Mouse (Mus musculus) gastrocnemius, postnatal 10 days (tissue): Measurements from ENCODE around the gene Nr2c2. TPM values are rescaled to one million over a fixed set of nuclear protein-coding genes. Genes with fewer than 3 reads are reported as not detected.
"Not testable (repeated sequence)": the region's sequence is repeated elsewhere in the genome, so short reads cannot be mapped to it uniquely, and the experiment has no call there.

ENCODE experiments used
- DNase-seq: peaks from one replicate; pipeline ENCODE4 v3.0.0; 2021; ENCODE audit warnings: mixed read lengths
- long read RNA-seq, 2 experiments: library from polyadenylated mRNA; stranded (forward); transcript quantifications; one replicate each; pipeline ENCODE4 v2.0.0; 2021
- total RNA-seq, 2 experiments: library from RNA; stranded (reverse); gene quantifications; 2 replicates each; pipeline ENCODE4 v1.2.3; 2021

Nr2c2 gene
- total RNA-seq, result 10 to 100 TPM; 27.5 to 32.6 TPM
- long read RNA-seq, experiment 1, full-length matches to known transcripts, result 1 of 14 reads
- long read RNA-seq, experiment 1, partial matches to known transcripts, result 2 of 14 reads
- long read RNA-seq, experiment 1, other reads (novel, unspliced or antisense), result 11 of 14 reads
- long read RNA-seq, experiment 2, full-length matches to known transcripts, result 2 of 14 reads
- long read RNA-seq, experiment 2, partial matches to known transcripts, result 0 of 14 reads
- long read RNA-seq, experiment 2, other reads (novel, unspliced or antisense), result 12 of 14 reads

DNA sequence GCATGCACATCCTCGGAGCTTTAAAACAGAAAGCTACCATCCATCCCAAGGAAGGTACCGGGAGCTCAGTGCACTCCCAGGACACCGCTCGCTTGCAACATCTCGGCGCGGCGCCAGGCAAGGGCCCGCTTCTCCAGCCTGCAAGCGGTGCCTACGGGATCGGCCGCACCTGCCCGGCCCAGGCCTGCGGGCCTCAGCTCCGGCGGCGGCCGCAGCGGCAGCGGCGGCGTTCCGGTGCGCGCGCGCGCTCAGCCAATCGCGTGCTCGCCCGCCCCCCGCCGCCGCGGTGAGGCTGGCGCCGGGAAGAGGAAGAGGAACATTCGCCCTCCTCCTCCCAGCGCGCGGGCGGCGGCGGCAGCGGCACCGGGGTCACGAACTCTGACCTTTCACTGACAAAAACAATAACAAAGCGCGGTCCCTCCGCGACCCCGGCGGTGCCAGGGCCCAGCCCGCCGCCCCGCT is at the start of gene Nr2c2:
TSS of gene Nr2c2 (plus strand) at position 261 of the 462 bp plus-strand sequence.
- DNase-seq, result peak; percentile 89

DNA sequence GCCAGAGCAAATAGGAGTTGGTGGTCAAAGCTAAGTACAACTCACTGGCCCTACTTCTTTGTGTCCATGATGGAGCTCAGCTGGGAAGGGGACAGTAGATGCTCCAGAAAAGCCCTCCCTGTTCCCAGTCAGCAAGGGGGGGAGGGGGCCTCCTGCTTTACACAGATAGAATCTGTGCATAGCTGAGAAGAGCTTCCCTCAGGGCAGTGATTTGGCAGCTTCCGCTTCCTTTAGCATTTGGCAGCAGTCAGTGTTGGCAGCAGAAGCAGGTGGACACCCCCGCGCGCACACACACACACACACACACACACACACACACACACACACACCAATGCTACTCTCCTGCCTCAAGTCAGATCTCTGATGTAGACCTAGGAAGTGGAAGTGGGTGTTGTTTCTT is 49.1 kb upstream of the Nr2c2 start:
- no peak for DNase-seq

DNA sequence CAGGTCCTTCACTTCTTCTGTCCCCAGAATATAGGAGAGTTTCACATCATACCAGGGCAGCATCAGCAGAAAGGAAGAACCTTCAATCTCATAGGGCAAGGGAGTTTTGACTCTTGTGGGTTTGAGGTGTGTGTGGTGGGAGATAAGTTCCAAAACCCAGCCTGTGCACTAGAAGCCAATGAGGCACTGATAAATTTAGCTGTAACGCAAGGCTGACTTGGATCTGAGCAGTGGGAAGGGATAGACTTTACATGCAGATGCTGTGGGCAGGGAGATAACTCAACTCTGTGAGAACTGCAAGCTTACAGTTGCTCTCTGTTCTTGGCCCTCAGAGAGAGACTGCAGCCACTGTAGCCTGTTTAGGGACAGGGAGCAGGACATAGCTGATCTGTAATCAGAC is 48.3 kb upstream of the Nr2c2 start:
- no peak for DNase-seq

DNA sequence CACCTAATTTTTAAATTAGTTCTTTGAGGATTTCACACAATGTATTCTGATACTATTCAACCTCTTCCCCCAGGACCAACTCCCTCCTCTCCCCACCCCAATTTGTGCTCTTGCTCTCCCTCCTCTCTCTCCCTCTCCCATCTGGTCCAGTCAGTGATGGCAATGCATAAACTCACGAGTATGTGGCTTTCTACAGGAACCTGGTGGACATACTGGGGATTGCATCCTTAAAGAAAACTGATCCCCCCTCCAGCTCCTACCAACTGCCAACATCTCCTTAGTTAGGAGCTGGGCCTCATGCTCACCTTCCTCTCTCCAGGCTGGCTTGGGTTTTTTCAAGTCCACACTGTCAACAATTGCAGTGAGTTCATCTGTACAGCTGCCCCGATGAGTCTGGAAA is 33.4 kb upstream of the Nr2c2 start:
- DNase-seq, result no peak

DNA sequence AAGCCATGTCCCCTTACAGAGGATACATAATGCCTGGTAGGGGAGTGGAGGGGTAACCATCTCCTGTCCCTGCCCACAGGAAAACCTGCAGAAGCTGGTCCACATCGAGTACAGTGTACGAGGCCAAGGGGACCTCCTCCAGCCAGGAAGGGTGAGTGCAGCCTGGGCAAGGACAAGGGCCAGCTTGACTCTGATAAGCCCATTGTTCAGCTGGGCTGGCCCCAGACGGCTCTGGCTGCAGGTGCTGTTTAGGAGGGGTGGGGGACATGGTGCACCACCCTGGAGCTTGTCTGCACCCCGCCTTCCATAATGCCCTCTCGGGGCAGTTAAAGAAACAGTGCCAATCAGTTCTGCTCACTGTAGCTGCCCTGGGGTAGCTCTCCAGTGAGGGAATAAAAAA is 29.5 kb upstream of the Nr2c2 start:
- DNase-seq, result no peak

DNA sequence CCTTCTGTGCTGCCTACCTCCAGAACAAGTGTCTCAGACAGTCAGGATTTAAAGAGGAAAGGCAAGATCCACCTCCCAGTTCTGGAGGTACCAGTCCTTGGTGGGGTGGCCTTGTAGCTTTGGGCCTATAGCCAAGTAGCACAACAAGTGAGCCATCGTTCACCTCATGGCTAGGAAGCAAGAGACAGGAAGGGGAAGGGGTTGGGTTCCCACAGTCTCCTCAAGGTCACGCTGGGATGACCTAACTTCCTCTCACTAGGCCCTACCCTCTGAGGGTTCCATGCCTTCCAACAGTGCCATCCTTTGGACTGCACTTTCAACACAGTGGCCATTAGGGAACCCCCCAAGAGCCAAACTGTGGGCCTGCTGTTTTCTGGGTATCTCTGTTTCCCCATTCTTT is 27.7 kb upstream of the Nr2c2 start:
- DNase-seq, result no peak

DNA sequence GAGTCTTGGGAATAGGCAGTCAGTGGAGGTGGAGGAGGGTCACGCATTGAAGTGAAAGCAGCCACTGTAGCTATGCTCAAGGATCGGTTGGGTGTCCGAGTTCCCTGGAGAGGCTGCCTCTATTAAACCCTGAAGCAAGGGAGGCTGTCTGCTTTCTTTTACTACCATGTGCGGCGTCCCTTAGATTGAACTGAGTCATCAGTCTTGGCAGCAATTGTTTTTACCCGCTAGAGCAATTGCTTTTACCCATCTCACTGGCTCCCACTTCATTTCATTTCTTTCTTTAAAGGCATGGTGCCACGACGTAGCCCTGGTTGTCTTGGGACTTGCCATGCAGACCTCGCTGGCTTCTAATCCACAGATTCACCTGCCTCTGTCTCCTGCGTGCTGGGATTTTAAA is 27.1 kb upstream of the Nr2c2 start:
- DNase-seq, result no peak

DNA sequence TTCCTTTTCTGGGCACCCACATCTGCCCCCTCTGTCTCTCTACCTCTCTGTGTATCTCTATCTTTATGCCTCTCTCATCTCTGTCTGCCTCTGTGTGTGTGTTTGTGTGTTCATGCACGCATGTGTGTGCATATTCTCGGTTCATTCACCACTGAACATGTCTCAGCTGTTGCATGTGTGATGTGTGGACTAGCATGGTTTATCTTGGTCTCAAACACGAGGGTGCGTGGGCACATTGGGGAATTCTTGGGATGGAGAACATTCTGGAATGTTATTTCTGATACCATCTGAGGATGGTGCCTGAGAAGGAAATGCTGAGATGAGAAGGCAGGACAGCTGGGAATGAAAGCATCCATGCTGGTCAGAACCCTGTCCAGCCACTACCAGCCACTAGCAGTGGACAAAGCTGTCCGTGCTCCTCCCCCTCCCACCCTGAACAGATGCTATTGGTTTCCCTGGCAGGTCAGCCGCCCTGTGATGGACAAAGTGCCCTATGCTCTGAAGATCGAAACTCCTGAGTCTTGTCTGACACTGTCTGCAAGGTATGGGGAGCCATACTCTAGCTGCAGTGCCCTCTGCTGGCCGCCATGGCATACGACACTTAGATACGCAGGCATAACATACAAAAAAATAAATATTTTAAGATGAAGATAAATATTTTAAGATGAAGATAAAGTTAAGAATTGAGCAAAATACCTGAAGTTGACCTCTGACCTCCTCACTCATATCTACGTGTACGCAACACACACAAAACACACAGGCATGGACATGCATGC is 25.3 kb upstream of the Nr2c2 start:
- DNase-seq, result peak; percentile 75

DNA sequence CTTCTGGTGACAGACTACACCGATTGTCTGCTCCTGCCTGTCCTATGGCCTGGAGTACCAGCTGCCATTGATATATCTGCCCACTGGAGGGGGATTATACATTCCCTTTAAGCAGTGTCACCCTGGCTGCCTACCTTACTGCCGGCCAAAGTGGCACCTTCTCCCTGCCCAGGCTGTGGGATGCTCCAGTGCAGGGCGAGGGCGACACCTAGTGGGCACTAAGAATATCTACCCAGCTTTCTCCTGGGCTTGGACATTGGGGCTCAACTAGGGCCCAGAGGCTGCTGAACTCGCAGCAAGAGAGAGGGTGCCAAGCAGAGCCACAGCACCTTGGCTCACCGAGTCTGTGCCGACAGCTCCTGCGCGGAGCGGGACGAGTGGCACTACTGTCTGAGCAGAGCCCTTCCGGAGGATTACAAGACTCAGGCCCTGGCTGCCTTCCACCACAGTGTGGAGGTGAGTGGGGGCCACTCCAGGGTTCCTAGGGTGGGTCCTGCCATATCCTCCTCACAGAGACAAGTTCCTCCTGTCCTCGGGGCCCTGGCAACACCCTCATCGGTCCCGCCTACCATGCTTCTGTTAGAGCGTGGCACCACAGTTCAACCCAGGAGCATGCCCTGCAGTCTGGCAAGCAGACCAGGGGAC is 23.9 kb upstream of the Nr2c2 start:
- peak; percentile 78 for DNase-seq

DNA sequence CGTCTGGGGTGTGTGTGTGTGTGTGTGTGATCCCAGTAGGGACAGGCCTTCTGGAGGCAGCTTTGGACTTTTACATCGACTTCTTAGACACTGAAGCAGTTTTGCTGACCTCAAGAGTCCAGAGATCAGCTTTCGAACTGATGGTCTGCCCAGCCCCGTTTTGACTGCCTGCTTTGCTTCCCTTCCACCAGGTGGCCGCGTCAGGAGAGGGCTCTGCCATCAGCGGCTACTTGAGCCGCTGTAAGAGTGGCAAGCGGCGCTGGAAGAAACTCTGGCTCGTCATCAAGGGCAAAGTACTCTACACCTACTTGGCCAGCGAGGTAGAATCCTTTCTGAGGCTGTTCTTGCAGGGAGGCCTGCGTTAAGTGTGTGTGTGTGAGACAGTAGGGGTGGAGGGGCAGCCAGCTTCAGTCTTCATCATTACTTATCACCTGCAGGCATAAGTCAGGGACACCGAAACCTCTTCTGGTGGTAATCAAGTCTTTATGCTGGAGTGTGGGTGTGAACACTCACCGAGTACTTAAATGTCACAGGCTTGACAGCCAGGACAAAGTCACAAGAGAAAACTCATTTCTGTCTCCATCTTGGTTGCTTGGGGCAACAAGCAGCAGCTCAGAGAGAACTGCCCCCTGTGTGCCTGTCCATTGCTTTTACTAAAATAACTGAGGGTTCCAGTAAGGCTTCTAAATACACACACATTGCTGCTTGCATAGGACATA is 19.9 kb upstream of the Nr2c2 start:
- DNase-seq, result no peak

DNA sequence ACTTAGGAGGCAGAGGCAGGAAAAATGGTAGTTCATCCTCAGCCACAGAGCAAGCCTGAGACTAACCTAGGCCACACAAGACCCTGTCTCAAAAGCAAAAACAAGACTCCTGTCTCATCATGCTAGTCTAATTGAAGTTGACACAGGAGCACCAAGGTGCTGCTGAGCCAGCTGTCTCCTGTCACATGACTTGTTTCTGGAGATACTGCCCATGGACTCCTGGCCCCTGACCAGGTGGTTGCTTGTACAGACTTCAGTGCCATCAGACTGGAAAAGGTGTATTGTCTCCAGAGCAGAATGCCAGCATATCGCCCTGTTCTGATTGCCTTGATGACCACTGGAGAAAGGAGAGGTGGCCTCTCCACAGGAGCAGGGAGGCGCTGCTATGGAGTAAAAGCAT is 10.5 kb upstream of the Nr2c2 start:
- no peak for DNase-seq

DNA sequence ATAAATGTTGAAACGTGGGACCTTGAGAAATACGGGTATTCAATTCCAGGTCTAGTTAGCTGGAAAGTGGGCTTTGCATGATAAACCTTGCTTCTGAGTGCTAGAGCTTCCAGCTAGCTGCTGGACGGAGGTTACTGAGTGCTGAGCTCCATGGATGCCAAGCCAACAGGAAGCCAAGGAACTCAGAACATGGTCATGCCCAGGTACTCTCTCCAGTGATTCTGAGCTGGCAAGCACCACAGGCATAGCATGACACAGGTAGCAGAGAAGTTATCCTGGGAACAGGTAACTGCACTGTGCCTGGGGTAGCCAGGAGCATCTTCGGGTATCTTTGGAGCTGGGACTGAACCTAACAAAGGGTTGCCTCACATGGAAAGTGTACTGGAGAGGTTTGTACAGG is 8.4 kb upstream of the Nr2c2 start:
- DNase-seq, result no peak

DNA sequence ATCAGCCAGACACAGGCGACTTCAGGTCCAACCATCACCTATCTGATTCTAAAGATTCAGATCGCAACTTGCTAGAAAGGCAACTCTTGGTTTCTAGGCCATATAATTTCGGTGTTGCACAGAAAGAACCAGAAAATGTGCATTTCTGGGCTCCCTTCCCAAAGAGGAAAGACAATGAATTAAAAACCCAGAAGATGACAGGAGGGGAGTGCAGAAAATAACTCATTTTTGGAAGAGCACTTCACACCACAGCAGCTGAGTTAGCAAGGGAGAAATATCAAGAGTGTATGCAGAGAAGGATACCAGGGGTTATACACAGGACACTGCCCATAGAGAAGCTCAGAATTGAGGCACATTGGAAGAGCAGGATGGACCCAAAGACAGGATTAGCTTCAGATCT is 6.3 kb upstream of the Nr2c2 start:
- no peak for DNase-seq

DNA sequence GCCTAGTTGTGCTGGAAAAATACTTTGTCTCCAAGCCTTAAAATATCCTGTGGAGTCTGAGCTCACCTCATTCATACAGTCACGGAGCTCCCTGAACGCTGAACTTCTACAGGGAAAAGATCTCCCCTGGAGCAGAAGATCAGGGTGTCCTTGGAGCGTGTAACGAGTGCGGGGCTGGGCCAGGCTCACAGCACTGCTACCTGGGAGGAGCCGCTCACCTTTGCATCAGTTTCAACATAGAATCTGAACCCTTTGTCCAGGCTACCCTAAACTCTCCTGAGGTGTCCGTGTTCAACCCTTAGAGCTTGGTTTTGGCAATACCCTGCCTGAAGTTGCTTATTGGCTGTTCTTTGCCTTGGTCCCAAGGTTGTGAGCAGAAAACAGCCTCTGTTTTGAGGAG is 2.0 kb upstream of the Nr2c2 start:
- not testable (repeated sequence) for DNase-seq

DNA sequence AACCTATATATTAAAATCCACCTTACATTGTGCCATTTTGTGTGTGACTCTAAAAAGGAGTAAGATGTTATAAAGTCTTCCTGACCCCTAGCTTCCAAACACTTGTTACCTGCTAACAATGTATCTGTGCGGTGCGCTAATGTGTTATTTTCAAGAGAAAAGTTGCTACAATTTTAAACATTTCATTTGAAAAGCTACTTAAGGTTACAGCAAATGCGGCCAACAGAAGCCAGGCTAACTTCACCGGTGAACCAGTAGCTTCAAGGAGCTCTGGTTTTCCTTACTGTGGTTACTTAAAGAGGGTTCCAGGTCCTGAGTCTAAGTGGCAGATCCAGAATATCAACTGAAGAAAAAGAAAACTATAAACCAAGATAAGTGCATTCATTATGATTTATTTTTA is 1.2 kb upstream of the Nr2c2 start:
- no peak for DNase-seq

DNA sequence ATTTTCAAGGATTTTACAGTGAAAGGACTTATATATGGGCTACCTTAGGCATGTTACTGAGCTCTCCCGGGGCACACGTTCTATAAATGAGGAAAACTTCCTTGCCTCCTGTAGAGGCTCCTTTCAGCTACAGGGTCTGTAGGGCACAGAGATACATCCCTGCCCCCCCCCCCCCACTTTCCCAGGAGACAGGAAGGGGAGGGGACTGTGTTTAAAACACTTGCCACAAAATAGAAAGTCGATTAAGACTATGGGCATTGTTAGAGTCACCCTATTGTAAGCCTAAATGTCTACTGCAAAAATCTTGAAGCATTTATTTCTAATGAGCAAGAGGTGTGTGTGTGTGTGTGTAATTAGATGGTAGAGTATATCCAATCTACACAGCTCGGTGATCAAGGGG is 693 bp upstream of the Nr2c2 start:
- DNase-seq, result no peak

DNA sequence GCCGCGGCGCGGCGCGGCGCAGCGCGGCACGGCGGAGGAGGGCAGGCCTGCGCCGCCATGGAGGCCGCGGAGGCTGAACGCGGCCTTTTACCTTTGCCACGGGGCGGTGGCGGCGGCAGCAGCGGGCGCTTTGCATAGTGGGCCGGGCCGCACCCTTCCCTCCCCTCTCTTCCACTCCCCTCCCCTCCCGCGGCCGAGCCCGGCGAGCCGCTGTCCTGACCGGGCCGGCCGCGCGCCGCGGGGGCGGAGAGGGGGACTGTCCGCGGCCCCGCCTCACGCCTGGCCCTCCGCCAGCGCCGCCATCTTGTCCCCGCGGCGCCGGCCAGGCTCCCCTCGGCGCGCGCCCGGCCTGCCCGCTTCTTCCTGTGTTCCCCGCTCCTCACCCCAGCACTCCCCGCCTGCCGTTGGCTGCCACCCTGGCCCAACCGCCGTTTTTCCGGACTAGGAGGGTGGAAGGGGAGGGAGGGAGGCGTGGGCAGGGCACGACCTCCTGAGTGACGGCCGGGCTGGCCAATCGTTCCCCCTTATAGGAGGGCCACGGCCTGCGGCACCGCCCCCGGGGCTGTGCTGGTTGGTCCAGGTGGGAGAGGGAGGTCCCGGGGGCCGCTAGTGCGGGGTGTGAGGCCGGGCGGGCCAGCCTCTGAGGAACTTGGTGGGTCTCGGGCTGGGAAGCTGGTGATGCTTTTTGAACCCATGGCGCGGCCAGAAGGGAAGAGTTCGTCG is 738 bp downstream of the Nr2c2 start:
- peak; percentile 100 for DNase-seq

DNA sequence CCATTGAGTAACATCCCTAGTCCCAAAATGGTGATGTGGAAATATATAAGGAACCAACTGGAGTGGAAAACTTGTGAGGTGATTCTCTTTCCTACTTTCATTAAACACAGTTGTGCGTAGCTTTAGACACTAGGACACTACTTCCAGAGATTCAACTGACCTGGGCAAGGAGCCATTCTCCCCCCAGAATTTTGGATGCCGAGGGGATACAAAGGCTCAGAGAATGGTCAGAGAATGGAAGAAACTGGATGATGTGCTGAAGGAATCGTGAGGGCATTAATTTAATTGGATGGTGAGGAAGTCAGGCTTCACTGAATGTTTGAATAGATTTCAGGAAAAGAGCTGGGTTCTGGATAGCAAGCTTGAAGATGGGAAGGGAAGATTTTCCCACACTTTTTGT is 1.5 kb downstream of the Nr2c2 start:
- no peak for DNase-seq

DNA sequence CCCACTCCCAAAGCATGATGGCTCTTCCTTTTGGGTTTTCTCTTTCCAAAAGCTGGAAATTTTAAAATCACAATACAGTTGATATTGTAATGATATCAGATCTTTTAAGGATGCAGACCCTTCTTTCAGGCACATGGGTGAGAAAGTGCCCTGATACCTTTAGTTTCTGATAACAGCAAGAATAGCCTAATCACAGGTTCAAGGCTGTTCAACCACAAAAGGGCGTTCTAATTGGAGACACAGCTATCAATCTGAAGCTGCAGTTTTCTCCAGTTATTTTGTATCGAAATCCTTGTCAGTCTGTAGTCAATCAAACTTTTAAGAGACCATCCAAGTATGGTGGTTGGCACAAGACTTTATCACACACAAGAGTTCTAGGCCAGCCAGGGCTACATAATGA is 2.7 kb downstream of the Nr2c2 start:
- no peak for DNase-seq

DNA sequence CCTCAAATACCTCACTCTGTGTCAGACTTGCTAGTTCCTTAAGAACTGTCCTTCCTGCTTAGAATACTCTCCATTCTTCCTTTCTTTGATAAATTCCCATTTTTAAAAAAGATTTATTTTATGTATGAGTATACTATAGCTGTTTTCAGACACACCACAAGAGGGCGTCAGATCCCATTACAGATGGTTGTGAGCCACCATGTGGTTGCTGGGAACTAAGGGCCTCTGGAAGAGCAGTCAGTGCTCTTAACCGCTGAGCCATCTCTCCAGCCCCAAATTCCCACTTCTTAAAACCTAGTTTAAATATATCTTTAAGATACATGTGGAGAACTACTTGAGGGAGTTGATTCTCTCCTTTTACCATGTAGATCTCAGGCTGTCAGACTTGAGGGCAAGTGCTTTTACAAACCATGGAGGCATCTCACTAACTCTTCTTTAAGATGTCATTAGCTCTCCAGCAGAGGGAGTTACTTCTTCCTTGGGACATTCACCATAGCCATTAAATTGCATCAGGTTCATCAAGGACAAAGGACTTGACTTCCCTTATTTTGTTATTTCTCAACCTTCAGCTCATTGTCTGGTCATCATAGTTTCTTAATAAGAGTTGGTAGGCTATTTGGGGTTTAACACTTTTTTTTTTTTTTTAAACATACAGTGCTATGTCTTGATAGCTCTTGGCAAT is 9.6 kb downstream of the Nr2c2 start:
- no peak for DNase-seq

DNA sequence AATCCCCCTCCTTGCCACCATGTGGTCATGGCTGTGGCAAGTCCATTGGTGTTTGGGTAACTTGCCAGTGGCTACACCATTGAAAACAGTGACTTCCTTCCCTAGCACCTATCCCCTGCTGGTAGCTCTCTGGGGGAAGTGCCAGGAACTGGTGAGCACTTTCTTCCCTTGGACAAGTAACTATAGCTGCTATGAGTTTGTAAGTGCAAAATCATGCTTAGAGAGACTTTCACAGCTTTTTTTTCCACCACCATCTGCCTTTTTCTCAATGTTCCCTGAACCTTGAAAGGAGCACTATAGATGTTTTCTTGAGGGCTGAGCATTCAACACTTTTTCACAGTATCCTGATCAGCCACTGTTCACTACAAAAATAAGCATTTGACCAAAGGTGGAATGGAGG is 33.4 kb downstream of the Nr2c2 start:
- DNase-seq, result no peak
